Mouse (Mus musculus) limb, embryonic 14.5 days (tissue): Measurements from ENCODE around the gene Hnrnpl. TPM values are rescaled to one million over a fixed set of nuclear protein-coding genes. Genes with fewer than 3 reads are reported as not detected.

Source experiments
- ATAC-seq: fragments of 200-750 bp; cut with Nextera tagmentation; 2 replicates; pipeline ENCODE4 v1.8.0; 2017; ENCODE audit warnings: low read depth, moderate number of reproducible peaks, moderate TSS enrichment; ENCODE audit not compliant: low FRiP score
- DNase-seq: peaks from one replicate; pipeline ENCODE4 v3.0.0-alpha.2; 2015; ENCODE audit warnings: low spot score
- H3K27ac ChIP-seq: fragments of 300-500 bp; sonication (generic); replicated peaks from 2 replicates; pipeline ENCODE4 v1.5.1; 2014; ENCODE audit warnings: low read depth, mild to moderate bottlenecking, low read length, moderate library complexity, mixed read lengths
- H3K27me3 ChIP-seq: fragments of 300-500 bp; sonication (generic); 2 replicates; pipeline ENCODE4 v1.6.1; 2014; ENCODE audit warnings: low read length, mixed read lengths; ENCODE audit not compliant: control insufficient read depth, insufficient read depth
- H3K36me3 ChIP-seq: fragments of 300-500 bp; sonication (generic); 2 replicates; pipeline ENCODE4 v1.6.1; 2014; ENCODE audit warnings: mild to moderate bottlenecking, low read length, moderate library complexity, mixed read lengths; ENCODE audit not compliant: control insufficient read depth, insufficient read depth
- H3K4me1 ChIP-seq: fragments of 300-500 bp; sonication (generic); 2 replicates; pipeline ENCODE4 v1.6.1; 2014; ENCODE audit warnings: antibody characterized with exemption, low read length, mixed read lengths; ENCODE audit not compliant: control insufficient read depth, insufficient read depth
- H3K4me2 ChIP-seq: fragments of 300-500 bp; sonication (generic); replicated peaks from 2 replicates; pipeline ENCODE4 v1.6.1; 2014; ENCODE audit warnings: low read depth, mild to moderate bottlenecking, low read length, moderate library complexity; ENCODE audit not compliant: severe bottlenecking
- H3K4me3 ChIP-seq: fragments of 300-500 bp; sonication (generic); replicated peaks from 2 replicates; pipeline ENCODE4 v1.5.1; 2014; ENCODE audit warnings: low read length
- H3K9ac ChIP-seq: fragments of 300-500 bp; sonication (generic); 2 replicates; pipeline ENCODE4 v1.6.1; 2014; ENCODE audit warnings: mild to moderate bottlenecking, low read depth, low read length, moderate library complexity; ENCODE audit not compliant: severe bottlenecking
- H3K9me3 ChIP-seq: fragments of 300-500 bp; sonication (generic); 2 replicates; pipeline ENCODE4 v1.6.1; 2016; ENCODE audit warnings: low read length; ENCODE audit not compliant: control insufficient read depth
- POLR2A ChIP-seq: fragments of 200-500 bp; IDR thresholded peaks from 2 replicates; pipeline ENCODE4 v1.8.0; 2012; ENCODE audit warnings: inconsistent platforms, mild to moderate bottlenecking, moderate library complexity, borderline replicate concordance; ENCODE audit not compliant: insufficient read depth, insufficient read length; ENCODE audit errors: extremely low read depth
- WGBS: fragments of 180-500 bp; shearing (Covaris S2); extraction: QIAGEN DNeasy Blood & Tissue Kit; methylation state at CpG from one replicate; pipeline ENCODE4 v1.1.7; 2014; 5-methylcytosine and 5-hydroxymethylcytosine counted together
- polyA plus RNA-seq, 2 experiments: library from polyadenylated mRNA; depleted of rRNA in 1 of 2; stranded (reverse) in 1 of 2; unstranded in 1 of 2; fragments of >200 nt; fragmentation: Nextera tagmentation in 1 of 2; extraction: Ambion mirVana in 1 of 2; gene quantifications; 2 replicates each; pipeline versions ENCODE4 v1.2.1 to v1.2.3; 2012 to 2014

Hnrnpl gene
- polyA plus RNA-seq, 2 experiments = 208 to 525 TPM

- H3K36me3 ChIP-seq = no peaks in the 10 kb centered on the region
- DNase-seq (no peak), ATAC-seq (no peak)
- no peaks in the 10 kb centered on the region for H3K27me3 ChIP-seq
- TF ChIP-seq POLR2A = no peak
- H3K4me2 ChIP-seq = no peak overlapping the region
- H3K9me3 ChIP-seq = no peaks in the 10 kb centered on the region
- no peak overlapping the region for H3K4me3 ChIP-seq
- H3K4me1 ChIP-seq = peaks cover 3% of the 10 kb centered on the region
- H3K27ac ChIP-seq = no peak overlapping the region
- no peak overlapping the region for H3K9ac ChIP-seq
- WGBS = 84% methylated on average over 3 of the region's 3 CpGs
Observed at GRCm38 (mm10) chr7:28794496-28794895, 13.8 kb upstream of the Hnrnpl start.

GRCm38 (mm10) chr7:28795832-28796231 is 12.5 kb upstream of the Hnrnpl start:
- Histone ChIP-seq H3K9ac (no peak overlapping the region), H3K9me3 (0 out of 2 replicates have a peak, but pooled peaks cover 3% of the 10 kb centered on the region), H3K4me2 (no peak overlapping the region), H3K36me3 (no peaks in the 10 kb centered on the region), H3K27me3 (no peaks in the 10 kb centered on the region), H3K4me1 (no peaks in the 10 kb centered on the region; the same call in 1 of the 2 replicates), H3K4me3 (no peak overlapping the region), H3K27ac (no peak overlapping the region)
- DNase-seq = no peak
- no peak for TF ChIP-seq POLR2A
- WGBS = 81% methylated on average over 15 of the region's 15 CpGs
- ATAC-seq = no peak

GRCm38 (mm10) chr7:28796562-28796975 is 11.8 kb upstream of the Hnrnpl start:
- DNase-seq = no peak
- 0 out of 2 replicates have a peak, but pooled peaks cover 3% of the 10 kb centered on the region for H3K9me3 ChIP-seq
- peak; percentile 68 for ATAC-seq
- no peak overlapping the region; the same call in 1 of the 2 replicates for H3K4me3 ChIP-seq
- H3K27me3 ChIP-seq = no peaks in the 10 kb centered on the region
- 17% methylated on average over 32 of the region's 32 CpGs for WGBS
- H3K27ac ChIP-seq = no peak overlapping the region; the same call in 1 of the 2 replicates
- peaks cover under 1% of the 10 kb centered on the region; the same call in 1 of the 2 replicates for H3K4me1 ChIP-seq
- H3K9ac ChIP-seq = peak overlapping the region; percentile 39; the same call in 1 of the 2 replicates
- no peak for TF ChIP-seq POLR2A
- no peaks in the 10 kb centered on the region for H3K36me3 ChIP-seq
- peak overlapping the region; percentile 36 for H3K4me2 ChIP-seq

- TF ChIP-seq POLR2A = no peak
- H3K36me3 ChIP-seq = no peaks in the 10 kb centered on the region
- H3K9me3 ChIP-seq = 0 out of 2 replicates have a peak, but pooled peaks cover 3% of the 10 kb centered on the region
- H3K27me3 ChIP-seq = no peaks in the 10 kb centered on the region
- 95% methylated on average over 9 of the region's 9 CpGs for WGBS
- peaks cover 24% of the 10 kb centered on the region for H3K4me1 ChIP-seq
- no peak overlapping the region for H3K4me2 ChIP-seq
- no peak for ATAC-seq
- H3K27ac ChIP-seq = no peak overlapping the region
- DNase-seq = no peak
- H3K9ac ChIP-seq = no peak overlapping the region
- no peak overlapping the region for H3K4me3 ChIP-seq
Observed at GRCm38 (mm10) chr7:28799994-28800393, 8.3 kb upstream of the Hnrnpl start.

- 62% methylated on average over 3 of the region's 3 CpGs for WGBS
- Histone ChIP-seq H3K27me3 (no peaks in the 10 kb centered on the region), H3K4me1 (peaks cover 24% of the 10 kb centered on the region), H3K36me3 (no peaks in the 10 kb centered on the region), H3K27ac (peak overlapping the region; percentile 90), H3K9me3 (0 out of 2 replicates have a peak, but pooled peaks cover 3% of the 10 kb centered on the region), H3K4me3 (no peak overlapping the region), H3K9ac (no peak overlapping the region), H3K4me2 (no peak overlapping the region)
- TF ChIP-seq POLR2A = no peak
- no peak for ATAC-seq
- no peak for DNase-seq
Observed at GRCm38 (mm10) chr7:28801451-28801850, 6.9 kb upstream of the Hnrnpl start.
